Mouse (Mus musculus): Measurements from ENCODE around the gene Mamdc2. TPM values are rescaled to one million over a fixed set of nuclear protein-coding genes. Genes with fewer than 3 reads are reported as not detected.

The Mamdc2 gene
- polyA plus RNA-seq, 1 experiment from 2014 or later, result 2.7 TPM

DNA sequence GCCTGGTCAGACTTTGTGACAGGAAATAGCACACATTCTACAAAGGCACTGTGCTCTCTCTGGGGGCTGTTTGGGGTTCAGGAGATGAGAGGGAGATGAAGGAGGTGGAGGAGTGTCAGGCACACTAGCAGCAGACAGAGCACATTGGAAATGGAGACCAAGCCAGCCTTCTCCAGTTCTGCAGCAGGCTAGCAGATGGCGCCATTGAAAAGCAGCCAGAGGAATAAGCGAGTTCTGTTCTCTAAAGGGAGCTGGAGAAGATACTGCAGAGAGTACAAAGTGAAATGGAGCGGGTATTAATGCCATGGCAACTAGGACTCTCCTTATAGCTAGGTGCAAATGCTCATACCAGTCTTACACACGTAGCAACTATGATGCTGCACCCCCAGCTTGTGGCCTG lies 87.1 kb downstream of the Mamdc2 start:
- Histone ChIP-seq H3K4me1 (replicated peaks; ENCODE audit: control insufficient read depth, insufficient read depth, low read length) (no peaks in the 10 kb centered on the region), H3K9ac (ENCODE audit: low read length) (no peak overlapping the region), H3K9me3 (ENCODE audit: control insufficient read depth, low read length) (no peaks in the 10 kb centered on the region), H3K4me3 (ENCODE audit: low read depth, low read length) (no peak overlapping the region), H3K4me2 (ENCODE audit: low read length) (no peak overlapping the region), H3K27ac (ENCODE audit: low read depth) (no peak overlapping the region), H3K27me3 (replicated peaks; ENCODE audit: control insufficient read depth, insufficient read depth, low read length) (no peaks in the 10 kb centered on the region), H3K36me3 (ENCODE audit: control insufficient read depth, insufficient read depth, low read length) (no peaks in the 10 kb centered on the region)
- WGBS, result 81% methylated on average over 4 of the region's 4 CpGs
- peak; percentile 46 for DNase-seq (ENCODE audit: low spot score)
- no peak for ATAC-seq (replicated peaks; ENCODE audit: low FRiP score, low TSS enrichment, low read depth)

DNA sequence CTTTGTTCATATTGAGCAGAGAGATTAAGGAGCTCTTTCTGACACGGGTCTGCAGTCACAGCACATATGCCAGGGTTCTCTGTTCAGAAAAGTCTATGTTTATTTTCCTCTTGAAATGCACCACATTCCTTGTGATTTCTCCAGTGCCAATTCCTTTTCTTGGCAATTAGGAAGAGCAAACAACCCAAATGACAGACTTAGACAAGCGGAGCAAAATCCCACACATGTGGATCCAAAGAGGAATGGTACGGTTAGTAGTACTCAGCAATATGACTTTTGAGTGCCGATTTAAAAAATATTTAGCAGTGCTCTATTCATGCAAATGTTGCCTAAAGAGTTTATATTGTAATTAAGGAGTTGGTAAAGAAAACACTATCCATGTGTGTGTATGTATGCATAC lies 87.7 kb downstream of the Mamdc2 start:
- ATAC-seq (replicated peaks; ENCODE audit: low FRiP score, low TSS enrichment, low read depth) (no peak), DNase-seq (ENCODE audit: low spot score) (no peak)
- no peak overlapping the region for H3K27ac ChIP-seq (ENCODE audit: low read depth)
- WGBS, result 84% methylated on average over 4 of the region's 4 CpGs
- H3K9me3 ChIP-seq (ENCODE audit: control insufficient read depth, low read length), result no peaks in the 10 kb centered on the region
- H3K4me2 ChIP-seq (ENCODE audit: low read length), result no peak overlapping the region
- no peaks in the 10 kb centered on the region for H3K27me3 ChIP-seq (replicated peaks; ENCODE audit: control insufficient read depth, insufficient read depth, low read length)
- no peaks in the 10 kb centered on the region for H3K4me1 ChIP-seq (replicated peaks; ENCODE audit: control insufficient read depth, insufficient read depth, low read length)
- H3K4me3 ChIP-seq (ENCODE audit: low read depth, low read length), result no peak overlapping the region
- H3K9ac ChIP-seq (ENCODE audit: low read length), result no peak overlapping the region
- H3K36me3 ChIP-seq (ENCODE audit: control insufficient read depth, insufficient read depth, low read length), result no peaks in the 10 kb centered on the region

DNA sequence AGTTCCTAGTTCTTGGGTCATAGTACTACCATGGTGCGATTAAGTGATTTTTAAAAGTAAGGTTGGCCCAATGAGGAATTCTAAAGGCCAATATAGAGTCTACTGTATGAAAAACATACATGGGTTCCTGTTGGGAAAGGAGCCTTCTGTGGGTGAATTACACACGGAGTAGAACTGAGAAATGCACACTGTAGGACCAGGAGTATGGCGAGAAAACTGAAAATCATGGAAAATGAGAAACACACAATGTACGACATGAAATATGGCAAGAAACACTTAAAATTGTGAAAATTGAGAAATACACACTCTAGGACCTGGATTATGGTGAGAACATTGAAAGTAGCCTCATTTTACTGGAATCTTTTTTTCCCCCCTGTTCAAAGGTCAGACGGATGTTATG lies 91.0 kb downstream of the Mamdc2 start:
- Histone ChIP-seq H3K27ac (ENCODE audit: low read depth) (no peak overlapping the region), H3K9ac (ENCODE audit: low read length) (no peak overlapping the region), H3K9me3 (ENCODE audit: control insufficient read depth, low read length) (no peaks in the 10 kb centered on the region), H3K4me2 (ENCODE audit: low read length) (no peak overlapping the region), H3K36me3 (ENCODE audit: control insufficient read depth, insufficient read depth, low read length) (no peaks in the 10 kb centered on the region), H3K4me1 (replicated peaks; ENCODE audit: control insufficient read depth, insufficient read depth, low read length) (0 out of 2 replicates have a peak, but pooled peaks cover under 1% of the 10 kb centered on the region), H3K4me3 (ENCODE audit: low read depth, low read length) (no peak overlapping the region), H3K27me3 (replicated peaks; ENCODE audit: control insufficient read depth, insufficient read depth, low read length) (no peaks in the 10 kb centered on the region)
- ATAC-seq (replicated peaks; ENCODE audit: low FRiP score, low TSS enrichment, low read depth) (no peak), DNase-seq (ENCODE audit: low spot score) (no peak)
- WGBS, result 88% methylated on average over 5 of the region's 5 CpGs

DNA sequence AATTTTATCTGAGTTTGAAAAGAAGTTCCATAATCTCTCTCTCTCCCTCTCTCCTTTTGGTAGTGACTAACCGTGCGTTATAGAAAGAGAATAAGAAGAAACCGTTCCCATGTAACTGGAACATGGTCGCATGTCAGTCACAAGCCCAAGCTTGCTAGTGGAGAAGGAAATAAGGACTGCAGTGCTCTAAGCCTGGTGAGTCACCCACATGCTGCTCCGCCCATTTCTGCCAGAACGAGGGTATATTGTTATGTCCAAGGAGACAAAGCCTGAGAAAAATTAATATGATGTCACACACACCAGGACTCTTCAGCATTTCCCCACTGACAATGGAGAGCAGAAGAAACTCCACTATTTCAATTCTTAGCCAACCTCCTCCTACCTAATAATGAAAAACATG lies 93.5 kb downstream of the Mamdc2 start:
- H3K27ac ChIP-seq (ENCODE audit: low read depth), result no peak overlapping the region
- H3K9me3 ChIP-seq (ENCODE audit: control insufficient read depth, low read length), result no peaks in the 10 kb centered on the region
- H3K9ac ChIP-seq (ENCODE audit: low read length), result no peak overlapping the region
- H3K36me3 ChIP-seq (ENCODE audit: control insufficient read depth, insufficient read depth, low read length), result no peaks in the 10 kb centered on the region
- DNase-seq (ENCODE audit: low spot score) (no peak), ATAC-seq (replicated peaks; ENCODE audit: low FRiP score, low TSS enrichment, low read depth) (no peak)
- no peak overlapping the region for H3K4me2 ChIP-seq (ENCODE audit: low read length)
- H3K4me3 ChIP-seq (ENCODE audit: low read depth, low read length), result no peak overlapping the region
- 82% methylated on average over 6 of the region's 6 CpGs for WGBS
- no peaks in the 10 kb centered on the region for H3K27me3 ChIP-seq (replicated peaks; ENCODE audit: control insufficient read depth, insufficient read depth, low read length)
- H3K4me1 ChIP-seq (replicated peaks; ENCODE audit: control insufficient read depth, insufficient read depth, low read length), result peaks cover 2% of the 10 kb centered on the region; the same call in 1 of the 2 replicates

DNA sequence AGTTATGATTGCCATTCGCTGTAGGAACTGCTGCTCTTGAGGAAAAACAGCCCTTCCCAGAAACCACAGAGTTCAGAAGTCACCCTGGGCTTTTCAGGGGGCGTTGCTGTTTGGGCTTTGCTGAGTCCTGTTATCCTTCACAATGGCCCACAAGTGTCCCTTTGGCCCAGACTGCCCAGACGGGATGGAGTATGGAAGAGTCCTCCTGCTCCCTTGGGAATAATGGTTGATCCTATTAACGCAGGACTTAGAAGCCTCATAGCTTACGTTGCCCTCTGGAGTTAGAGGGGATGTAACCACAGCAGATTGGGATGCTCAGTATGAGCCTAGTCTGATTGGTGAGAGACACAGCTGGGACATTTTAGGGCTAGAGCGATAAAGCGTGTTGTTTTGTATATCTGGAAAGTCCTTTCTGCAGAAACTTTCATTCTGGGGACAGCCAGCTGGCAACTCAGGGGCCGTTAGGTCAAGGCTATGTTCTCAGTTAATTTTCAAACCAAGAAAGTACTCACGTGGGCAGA lies 94.3 kb downstream of the Mamdc2 start:
- no peaks in the 10 kb centered on the region for H3K27me3 ChIP-seq (replicated peaks; ENCODE audit: control insufficient read depth, insufficient read depth, low read length)
- no peak overlapping the region for H3K9ac ChIP-seq (ENCODE audit: low read length)
- peaks cover 2% of the 10 kb centered on the region; the same call in 1 of the 2 replicates for H3K4me1 ChIP-seq (replicated peaks; ENCODE audit: control insufficient read depth, insufficient read depth, low read length)
- peak overlapping the region; percentile 54; the same call in 1 of the 2 replicates for H3K27ac ChIP-seq (ENCODE audit: low read depth)
- H3K9me3 ChIP-seq (ENCODE audit: control insufficient read depth, low read length), result no peaks in the 10 kb centered on the region
- no peaks in the 10 kb centered on the region for H3K36me3 ChIP-seq (ENCODE audit: control insufficient read depth, insufficient read depth, low read length)
- DNase-seq (ENCODE audit: low spot score) (peak; percentile 58), ATAC-seq (replicated peaks; ENCODE audit: low FRiP score, low TSS enrichment, low read depth) (no peak)
- H3K4me3 ChIP-seq (ENCODE audit: low read depth, low read length), result no peak overlapping the region
- no peak overlapping the region for H3K4me2 ChIP-seq (ENCODE audit: low read length)
- 32% methylated on average over 9 of the region's 9 CpGs for WGBS

DNA sequence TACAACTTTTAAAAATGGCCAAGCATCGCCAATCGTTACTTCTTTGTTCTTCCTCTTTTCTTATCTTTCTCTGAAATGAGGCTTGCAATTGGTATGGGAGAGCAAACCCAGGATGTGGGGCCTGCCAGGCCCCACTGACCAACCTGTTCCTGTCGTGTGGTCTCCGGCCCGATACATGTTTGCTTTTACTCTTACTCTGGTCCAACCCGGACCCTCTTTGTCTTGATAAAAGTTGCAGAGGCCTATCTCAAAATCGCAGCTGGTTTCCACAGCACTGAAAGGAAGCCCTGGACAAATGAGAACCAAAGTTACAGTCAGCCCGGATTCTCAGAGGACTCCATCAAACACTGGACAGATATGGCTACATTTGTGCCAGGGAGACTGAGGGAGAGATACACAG lies 95.1 kb downstream of the Mamdc2 start:
- DNase-seq (ENCODE audit: low spot score), result no peak
- no peaks in the 10 kb centered on the region for H3K9me3 ChIP-seq (ENCODE audit: control insufficient read depth, low read length)
- H3K9ac ChIP-seq (ENCODE audit: low read length), result no peak overlapping the region
- H3K36me3 ChIP-seq (ENCODE audit: control insufficient read depth, insufficient read depth, low read length), result no peaks in the 10 kb centered on the region
- H3K4me3 ChIP-seq (ENCODE audit: low read depth, low read length), result no peak overlapping the region
- H3K27ac ChIP-seq (ENCODE audit: low read depth), result peak overlapping the region; percentile 34; the same call in 1 of the 2 replicates
- no peak for ATAC-seq (replicated peaks; ENCODE audit: low FRiP score, low TSS enrichment, low read depth)
- no peaks in the 10 kb centered on the region for H3K27me3 ChIP-seq (replicated peaks; ENCODE audit: control insufficient read depth, insufficient read depth, low read length)
- 55% methylated on average over 8 of the region's 8 CpGs for WGBS
- H3K4me1 ChIP-seq (replicated peaks; ENCODE audit: control insufficient read depth, insufficient read depth, low read length), result peaks cover 2% of the 10 kb centered on the region; the same call in 1 of the 2 replicates
- H3K4me2 ChIP-seq (ENCODE audit: low read length), result no peak overlapping the region

DNA sequence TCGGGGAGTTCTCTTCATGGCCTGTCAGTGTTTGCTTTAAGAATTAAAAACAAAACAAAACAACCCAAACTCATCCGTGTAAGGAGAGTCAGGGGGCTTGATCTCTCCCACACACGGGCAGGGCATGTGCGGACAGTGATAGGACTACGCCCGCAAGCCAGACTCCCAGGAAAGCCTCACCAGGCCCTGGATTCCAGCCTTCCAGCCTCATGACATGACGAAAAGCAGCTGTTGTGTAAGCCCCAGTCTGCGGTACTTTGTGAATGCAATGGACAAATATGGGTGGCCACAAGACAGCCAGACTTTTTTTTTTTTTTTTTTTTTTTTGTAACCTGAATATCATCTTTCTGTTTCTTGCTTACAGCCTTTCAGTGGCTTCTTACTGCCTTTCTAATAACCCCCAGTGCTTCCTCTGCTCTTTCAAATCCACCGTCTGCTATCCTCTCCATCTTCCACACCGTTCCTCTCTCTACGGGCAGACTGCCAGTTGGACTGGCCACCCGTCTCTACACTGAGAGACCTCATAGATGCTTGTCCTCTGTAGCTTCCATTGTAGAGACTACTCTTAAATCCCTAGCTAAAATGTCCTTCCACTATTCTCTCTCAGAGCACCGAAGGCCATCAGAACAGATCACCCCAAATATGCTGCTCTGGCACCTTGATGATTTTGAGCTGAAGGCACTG lies 96.3 kb downstream of the Mamdc2 start:
- 47% methylated on average over 13 of the region's 13 CpGs for WGBS
- H3K27ac ChIP-seq (ENCODE audit: low read depth), result 0 out of 2 replicates have a peak overlapping the region, but pooled peaks have one; percentile 7
- H3K9ac ChIP-seq (ENCODE audit: low read length), result no peak overlapping the region
- no peaks in the 10 kb centered on the region for H3K27me3 ChIP-seq (replicated peaks; ENCODE audit: control insufficient read depth, insufficient read depth, low read length)
- H3K9me3 ChIP-seq (ENCODE audit: control insufficient read depth, low read length), result no peaks in the 10 kb centered on the region
- no peak overlapping the region for H3K4me2 ChIP-seq (ENCODE audit: low read length)
- ATAC-seq (replicated peaks; ENCODE audit: low FRiP score, low TSS enrichment, low read depth) (no peak), DNase-seq (ENCODE audit: low spot score) (peak; percentile 55)
- no peaks in the 10 kb centered on the region for H3K36me3 ChIP-seq (ENCODE audit: control insufficient read depth, insufficient read depth, low read length)
- H3K4me3 ChIP-seq (ENCODE audit: low read depth, low read length), result no peak overlapping the region
- peaks cover 2% of the 10 kb centered on the region; the same call in 1 of the 2 replicates for H3K4me1 ChIP-seq (replicated peaks; ENCODE audit: control insufficient read depth, insufficient read depth, low read length)

DNA sequence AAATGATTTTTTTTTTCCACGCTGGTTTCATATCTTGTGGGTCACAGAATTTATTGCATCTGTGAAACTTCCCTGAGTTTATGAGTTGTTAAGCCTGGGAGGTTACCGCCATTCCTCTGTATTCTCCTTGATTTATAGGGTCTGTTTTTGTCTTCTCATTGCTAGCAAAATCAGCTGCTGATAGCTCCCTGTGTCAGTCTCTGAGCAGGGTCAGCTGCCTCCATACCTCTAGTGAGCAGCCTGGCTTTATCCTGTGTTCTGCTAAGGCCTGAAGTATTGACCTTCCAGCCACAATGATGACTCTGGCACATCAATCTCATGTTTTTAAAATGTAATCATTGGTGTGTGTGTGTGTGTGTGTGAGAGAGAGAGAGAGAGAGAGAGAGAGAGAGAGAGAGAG lies 98.3 kb downstream of the Mamdc2 start:
- no peaks in the 10 kb centered on the region for H3K36me3 ChIP-seq (ENCODE audit: control insufficient read depth, insufficient read depth, low read length)
- no peak overlapping the region for H3K27ac ChIP-seq (ENCODE audit: low read depth)
- no peaks in the 10 kb centered on the region for H3K27me3 ChIP-seq (replicated peaks; ENCODE audit: control insufficient read depth, insufficient read depth, low read length)
- WGBS, result 24% methylated on average over 2 of the region's 2 CpGs
- no peak overlapping the region for H3K4me2 ChIP-seq (ENCODE audit: low read length)
- no peak for DNase-seq (ENCODE audit: low spot score)
- no peak for ATAC-seq (replicated peaks; ENCODE audit: low FRiP score, low TSS enrichment, low read depth)
- H3K9me3 ChIP-seq (ENCODE audit: control insufficient read depth, low read length), result no peaks in the 10 kb centered on the region
- no peak overlapping the region for H3K4me3 ChIP-seq (ENCODE audit: low read depth, low read length)
- H3K4me1 ChIP-seq (replicated peaks; ENCODE audit: control insufficient read depth, insufficient read depth, low read length), result peaks cover 2% of the 10 kb centered on the region; the same call in 1 of the 2 replicates
- H3K9ac ChIP-seq (ENCODE audit: low read length), result no peak overlapping the region

DNA sequence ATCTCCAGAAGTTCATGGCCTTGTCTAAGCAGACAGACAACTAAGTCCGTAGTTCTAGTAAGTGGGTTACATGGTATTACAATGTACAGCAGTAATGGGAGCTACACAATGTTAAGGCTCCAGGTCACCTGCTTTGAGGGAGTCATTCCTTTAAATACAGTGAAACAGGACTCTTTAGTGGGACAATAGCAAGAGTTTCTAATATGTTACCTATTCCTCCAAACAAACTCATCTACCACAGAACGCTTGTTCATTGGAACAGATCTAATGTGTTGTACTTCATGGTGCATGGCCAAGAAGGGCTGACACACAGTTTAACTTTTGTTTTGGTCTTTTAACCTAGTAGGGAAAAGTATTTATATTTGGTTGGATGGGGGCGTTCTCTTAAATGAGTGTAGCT lies 105.5 kb downstream of the Mamdc2 start:
- Histone ChIP-seq H3K4me2 (ENCODE audit: low read length) (no peak overlapping the region), H3K9ac (ENCODE audit: low read length) (no peak overlapping the region), H3K36me3 (ENCODE audit: control insufficient read depth, insufficient read depth, low read length) (no peaks in the 10 kb centered on the region), H3K4me3 (ENCODE audit: low read depth, low read length) (no peak overlapping the region), H3K9me3 (ENCODE audit: control insufficient read depth, low read length) (no peaks in the 10 kb centered on the region), H3K4me1 (replicated peaks; ENCODE audit: control insufficient read depth, insufficient read depth, low read length) (no peaks in the 10 kb centered on the region), H3K27me3 (replicated peaks; ENCODE audit: control insufficient read depth, insufficient read depth, low read length) (no peaks in the 10 kb centered on the region), H3K27ac (ENCODE audit: low read depth) (no peak overlapping the region)
- ATAC-seq (replicated peaks; ENCODE audit: low FRiP score, low TSS enrichment, low read depth), result no peak
- 90% methylated on average over 3 of the region's 3 CpGs for WGBS
- DNase-seq (ENCODE audit: low spot score), result no peak
